Mouse (Mus musculus) neural tube, embryonic 13.5 days (tissue): Measurements from ENCODE around the gene Fxyd2. TPM values are rescaled to one million over a fixed set of nuclear protein-coding genes. Genes with fewer than 3 reads are reported as not detected.

Experiments used
- ATAC-seq: fragments of 200-750 bp; cut with Nextera tagmentation; 2 replicates; pipeline ENCODE4 v1.8.0; 2017; ENCODE audit warnings: low read depth, mild to moderate bottlenecking, moderate TSS enrichment, moderate library complexity
- H3K27ac ChIP-seq: fragments of 300-500 bp; sonication (generic); replicated peaks from 2 replicates; pipeline ENCODE4 v1.5.1; 2015; ENCODE audit warnings: moderate library complexity, mild to moderate bottlenecking, inconsistent platforms
- H3K27me3 ChIP-seq: fragments of 300-500 bp; sonication (generic); 2 replicates; pipeline ENCODE4 v1.6.1; 2015; ENCODE audit warnings: mild to moderate bottlenecking, inconsistent platforms
- H3K36me3 ChIP-seq: fragments of 300-500 bp; sonication (generic); 2 replicates; pipeline ENCODE4 v1.6.1; 2015; ENCODE audit warnings: mild to moderate bottlenecking, inconsistent platforms
- H3K4me1 ChIP-seq: fragments of 300-500 bp; sonication (generic); replicated peaks from 2 replicates; pipeline ENCODE4 v1.6.1; 2015; ENCODE audit warnings: inconsistent platforms
- H3K4me2 ChIP-seq: fragments of 300-500 bp; sonication (generic); 2 replicates; pipeline ENCODE4 v1.6.1; 2015; ENCODE audit warnings: inconsistent platforms, mild to moderate bottlenecking, moderate library complexity
- H3K4me3 ChIP-seq: fragments of 300-500 bp; sonication (generic); 2 replicates; pipeline ENCODE4 v1.5.1; 2015; ENCODE audit warnings: mild to moderate bottlenecking, inconsistent platforms
- H3K9ac ChIP-seq: fragments of 300-500 bp; sonication (generic); 2 replicates; pipeline ENCODE4 v1.6.1; 2015; ENCODE audit warnings: moderate library complexity, mild to moderate bottlenecking, inconsistent platforms
- H3K9me3 ChIP-seq: fragments of 300-500 bp; sonication (generic); 2 replicates; pipeline ENCODE4 v1.6.1; 2016; ENCODE audit warnings: inconsistent platforms
- WGBS: fragments of 180-500 bp; shearing (Covaris S2); methylation state at CpG from one replicate; pipeline ENCODE4 v1.1.7; 2015; 5-methylcytosine and 5-hydroxymethylcytosine counted together
- polyA plus RNA-seq: library from polyadenylated mRNA; unstranded; fragments of >200 nt; fragmentation: Nextera tagmentation; extraction: Ambion mirVana; gene quantifications from 2 replicates; pipeline ENCODE4 v1.2.1, GENCODE M21; 2015

Fxyd2 gene
- polyA plus RNA-seq: 5.4 and 5.9 TPM in 2 replicates

DNA sequence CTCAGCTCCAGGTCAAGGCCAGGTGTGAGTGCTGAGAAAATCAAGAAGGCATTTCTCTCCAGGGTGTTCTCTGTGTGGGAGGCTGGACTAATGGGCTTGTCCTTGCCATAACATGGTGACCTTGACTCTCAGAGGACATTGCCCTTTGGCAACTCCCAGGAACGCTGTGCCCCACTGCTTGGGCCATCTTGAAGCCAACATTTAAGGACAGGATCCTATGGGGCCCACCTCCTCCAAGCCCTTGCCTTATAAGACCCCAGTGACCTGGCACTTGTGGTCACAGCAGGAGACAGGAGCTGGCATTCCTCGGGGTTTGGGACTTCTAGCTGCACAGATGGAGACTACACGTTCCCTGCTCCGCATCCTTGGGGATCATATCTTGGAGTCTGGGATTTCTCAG, at the start of gene Fxyd2:
Gene Fxyd2 (plus strand): TSS at position 236 of the 400 bp plus-strand sequence.
- no peaks in the 10 kb centered on the region for H3K9me3 ChIP-seq
- WGBS: 77% methylated on average over 4 of the region's 4 CpGs
- H3K4me2 ChIP-seq: no peak within 1 kb of the TSS
- H3K4me1 ChIP-seq: no peaks in the 10 kb centered on the region
- no peak within 1 kb of the TSS for H3K9ac ChIP-seq
- no peak for ATAC-seq
- no peak within 1 kb of the TSS for H3K4me3 ChIP-seq
- peaks cover 17% of the 10 kb centered on the region for H3K36me3 ChIP-seq
- H3K27ac ChIP-seq: no peak within 1 kb of the TSS
- H3K27me3 ChIP-seq: peaks cover 9% of the 10 kb centered on the region; the same call in 1 of the 2 replicates

DNA sequence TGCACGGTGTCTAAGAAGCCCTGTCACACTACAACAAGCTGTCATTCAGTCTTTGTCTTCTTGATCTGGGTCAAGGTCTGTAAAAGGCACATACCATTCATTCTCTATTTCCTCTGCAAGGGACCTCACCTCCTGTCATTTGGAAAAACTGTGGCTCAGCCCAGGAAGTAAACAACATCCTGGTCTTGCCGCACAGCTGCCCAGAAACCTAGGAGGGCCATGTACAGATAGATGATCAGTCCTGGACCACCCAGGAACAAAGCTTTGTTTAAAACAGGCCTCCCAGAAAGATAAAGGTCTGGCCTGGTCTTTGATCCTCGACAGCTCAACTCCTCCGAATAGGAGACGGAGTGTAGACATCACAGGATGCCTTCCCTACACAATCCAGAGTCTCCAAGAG, 49.6 kb upstream of the Fxyd2 start:
- Histone ChIP-seq H3K9ac (no peak overlapping the region), H3K4me2 (no peak overlapping the region), H3K4me3 (no peak overlapping the region), H3K9me3 (no peaks in the 10 kb centered on the region), H3K36me3 (no peaks in the 10 kb centered on the region), H3K27me3 (no peaks in the 10 kb centered on the region), H3K27ac (no peak overlapping the region), H3K4me1 (no peaks in the 10 kb centered on the region; the same call in 1 of the 2 replicates)
- ATAC-seq: no peak
- 27% methylated on average over 5 of the region's 5 CpGs for WGBS

GRCm38 (mm10) chr9:45355192-45355591, 44.3 kb upstream of the Fxyd2 start:
- H3K4me3 ChIP-seq: no peak overlapping the region
- 85% methylated on average over 2 of the region's 2 CpGs for WGBS
- H3K36me3 ChIP-seq: no peaks in the 10 kb centered on the region
- H3K4me2 ChIP-seq: no peak overlapping the region
- no peak overlapping the region for H3K27ac ChIP-seq
- no peaks in the 10 kb centered on the region for H3K9me3 ChIP-seq
- peaks cover 10% of the 10 kb centered on the region for H3K4me1 ChIP-seq
- no peaks in the 10 kb centered on the region for H3K27me3 ChIP-seq
- no peak overlapping the region for H3K9ac ChIP-seq
- ATAC-seq: no peak

DNA sequence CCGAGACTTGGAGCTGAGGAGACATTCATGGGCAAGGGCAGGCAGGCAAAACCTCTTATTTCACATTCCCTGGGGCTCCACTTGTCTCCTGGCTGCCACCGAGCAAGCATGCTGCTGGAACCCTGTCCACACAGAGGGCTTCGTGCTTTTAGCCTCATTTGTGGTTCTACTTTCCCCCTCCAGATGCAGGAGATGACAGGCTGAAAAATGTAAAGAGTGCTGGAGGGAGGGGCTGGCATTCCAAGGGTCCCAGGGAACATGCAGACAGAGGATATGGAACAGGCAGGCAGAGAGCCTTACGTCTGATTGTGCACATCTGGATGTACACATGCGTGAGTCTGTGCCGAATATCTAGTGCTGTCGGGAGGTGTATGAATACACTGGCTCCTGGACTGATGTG, 41.1 kb upstream of the Fxyd2 start:
- H3K27ac ChIP-seq: no peak overlapping the region
- 67% methylated on average over 7 of the region's 7 CpGs for WGBS
- H3K9me3 ChIP-seq: no peaks in the 10 kb centered on the region
- H3K36me3 ChIP-seq: no peaks in the 10 kb centered on the region
- ATAC-seq: no peak
- H3K27me3 ChIP-seq: no peaks in the 10 kb centered on the region
- no peak overlapping the region for H3K4me3 ChIP-seq
- no peak overlapping the region for H3K9ac ChIP-seq
- peaks cover 14% of the 10 kb centered on the region for H3K4me1 ChIP-seq
- H3K4me2 ChIP-seq: no peak overlapping the region

GRCm38 (mm10) chr9:45362051-45362461, 37.4 kb upstream of the Fxyd2 start:
- Histone ChIP-seq H3K27me3 (no peaks in the 10 kb centered on the region), H3K4me3 (no peak overlapping the region), H3K36me3 (no peaks in the 10 kb centered on the region), H3K27ac (no peak overlapping the region), H3K4me1 (peaks cover 14% of the 10 kb centered on the region), H3K4me2 (no peak overlapping the region), H3K9ac (no peak overlapping the region), H3K9me3 (no peaks in the 10 kb centered on the region)
- WGBS: 56% methylated on average over 2 of the region's 2 CpGs
- ATAC-seq: no peak

GRCm38 (mm10) chr9:45363639-45364214, 35.7 kb upstream of the Fxyd2 start:
- no peak for ATAC-seq
- Histone ChIP-seq H3K4me3 (no peak overlapping the region), H3K27me3 (no peaks in the 10 kb centered on the region), H3K4me2 (no peak overlapping the region), H3K36me3 (no peaks in the 10 kb centered on the region), H3K4me1 (peaks cover 8% of the 10 kb centered on the region; the same call in 1 of the 2 replicates), H3K9me3 (no peaks in the 10 kb centered on the region), H3K27ac (no peak overlapping the region), H3K9ac (no peak overlapping the region)
- 56% methylated on average over 7 of the region's 7 CpGs for WGBS

DNA sequence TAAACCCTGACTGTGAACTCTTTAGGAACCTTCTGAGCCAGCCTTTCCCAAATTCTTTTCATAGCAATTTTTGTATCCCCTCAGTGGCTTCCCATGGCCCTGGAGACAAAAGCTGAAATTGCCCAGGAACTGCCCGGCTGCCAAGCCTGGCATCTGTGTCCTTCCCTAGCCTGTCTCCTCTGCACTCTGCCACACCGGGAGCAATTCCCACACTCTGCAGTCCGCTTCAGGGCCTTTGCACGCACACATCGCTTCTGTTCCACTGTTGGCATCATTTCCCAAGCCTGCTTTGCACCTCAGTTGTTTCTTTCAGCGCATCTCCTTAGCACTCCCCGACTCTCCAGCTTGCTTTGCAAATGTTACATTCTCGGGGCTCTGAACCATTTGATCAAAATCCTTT, 31.8 kb upstream of the Fxyd2 start:
- Histone ChIP-seq H3K4me2 (no peak overlapping the region), H3K9ac (no peak overlapping the region), H3K4me1 (peaks cover 29% of the 10 kb centered on the region), H3K36me3 (no peaks in the 10 kb centered on the region), H3K27me3 (no peaks in the 10 kb centered on the region), H3K9me3 (no peaks in the 10 kb centered on the region), H3K27ac (no peak overlapping the region), H3K4me3 (no peak overlapping the region)
- 81% methylated on average over 8 of the region's 8 CpGs for WGBS
- no peak for ATAC-seq

DNA sequence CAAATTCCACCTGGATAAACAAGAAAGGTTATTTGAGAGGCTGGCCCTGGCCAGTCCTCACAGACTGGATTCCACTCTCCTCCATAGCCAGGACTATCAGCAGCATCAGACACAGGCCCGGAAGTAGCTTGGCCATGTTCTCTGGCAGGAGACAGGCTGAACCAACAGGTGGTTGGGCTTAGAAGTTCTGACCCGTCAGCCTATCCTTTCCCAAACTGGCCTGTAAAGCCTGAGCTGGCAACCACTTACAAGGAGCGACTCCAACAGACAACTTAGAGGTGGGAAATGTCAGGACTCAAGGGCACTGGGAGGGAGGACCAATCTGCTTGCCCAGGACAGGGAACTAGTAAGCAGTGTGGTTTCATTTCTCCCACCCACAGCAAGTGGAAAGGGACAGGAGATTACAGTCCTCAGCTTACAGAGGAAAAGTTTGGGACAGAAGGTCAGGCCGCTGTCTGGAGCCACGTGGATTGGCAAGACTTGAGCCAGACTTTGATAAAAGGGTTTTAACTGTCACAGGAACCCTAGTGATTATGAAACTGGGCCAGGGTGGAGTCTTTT, 31.0 kb upstream of the Fxyd2 start:
- WGBS: 75% methylated on average over 5 of the region's 5 CpGs
- H3K9ac ChIP-seq: no peak overlapping the region
- no peak for ATAC-seq

GRCm38 (mm10) chr9:45370117-45370561, 29.3 kb upstream of the Fxyd2 start, which contains the start of gene Fxyd6:
Fxyd6 (plus strand) TSS chr9:45370185.
- no peaks in the 10 kb centered on the region for H3K27me3 ChIP-seq
- under 1% methylated on average over 28 of the region's 28 CpGs for WGBS
- H3K4me2 ChIP-seq: peak within 1 kb of the TSS; percentile 90
- H3K9me3 ChIP-seq: no peaks in the 10 kb centered on the region
- H3K9ac ChIP-seq: peak within 1 kb of the TSS; percentile 84
- H3K27ac ChIP-seq: peak within 1 kb of the TSS; percentile 80
- H3K4me3 ChIP-seq: peak within 1 kb of the TSS; percentile 72
- peak; percentile 70 for ATAC-seq
- H3K36me3 ChIP-seq: no peaks in the 10 kb centered on the region
- H3K4me1 ChIP-seq: peaks cover 36% of the 10 kb centered on the region

More for the DNA sequence above, 31.0 kb upstream of the Fxyd2 start:
- Histone ChIP-seq H3K4me2 (no peak overlapping the region), H3K36me3 (no peaks in the 10 kb centered on the region), H3K4me3 (no peak overlapping the region), H3K9me3 (no peaks in the 10 kb centered on the region), H3K4me1 (peaks cover 33% of the 10 kb centered on the region), H3K27me3 (no peaks in the 10 kb centered on the region), H3K27ac (no peak overlapping the region)

GRCm38 (mm10) chr9:45370616-45371336, 28.7 kb upstream of the Fxyd2 start:
- H3K4me2 ChIP-seq: peak overlapping the region; percentile 90
- H3K36me3 ChIP-seq: no peaks in the 10 kb centered on the region
- peak overlapping the region; percentile 84 for H3K9ac ChIP-seq
- H3K4me3 ChIP-seq: peak overlapping the region; percentile 72
- H3K27ac ChIP-seq: peak overlapping the region; percentile 80
- H3K4me1 ChIP-seq: peaks cover 36% of the 10 kb centered on the region
- H3K27me3 ChIP-seq: no peaks in the 10 kb centered on the region
- WGBS: 3% methylated on average over 25 of the region's 25 CpGs
- ATAC-seq: peak; percentile 40
- no peaks in the 10 kb centered on the region for H3K9me3 ChIP-seq

DNA sequence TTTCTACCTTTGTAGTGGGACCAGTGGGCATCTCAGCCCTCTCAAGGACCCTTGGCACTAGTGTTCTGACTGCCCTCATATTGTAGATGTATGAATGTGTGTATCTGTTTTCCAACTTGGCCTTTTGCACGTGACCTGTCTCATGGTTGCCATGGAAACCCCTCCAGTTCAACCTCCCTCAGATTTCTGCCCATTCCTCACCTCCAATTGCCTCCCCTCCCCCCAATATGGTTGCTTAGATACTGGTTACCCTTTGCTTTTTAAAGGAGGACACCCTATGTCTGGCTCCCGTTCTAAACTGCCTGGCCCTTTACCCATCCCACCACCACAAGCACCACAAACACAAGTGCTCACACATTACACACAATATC, 28.1 kb upstream of the Fxyd2 start:
- H3K9ac ChIP-seq: peak overlapping the region; percentile 84
- no peaks in the 10 kb centered on the region for H3K9me3 ChIP-seq
- no peaks in the 10 kb centered on the region for H3K27me3 ChIP-seq
- H3K4me2 ChIP-seq: peak overlapping the region; percentile 90
- 6% methylated on average over 2 of the region's 2 CpGs for WGBS
- peak; percentile 37 for ATAC-seq
- H3K4me3 ChIP-seq: peak overlapping the region; percentile 72
- peaks cover 38% of the 10 kb centered on the region for H3K4me1 ChIP-seq
- peak overlapping the region; percentile 80 for H3K27ac ChIP-seq
- no peaks in the 10 kb centered on the region for H3K36me3 ChIP-seq

DNA sequence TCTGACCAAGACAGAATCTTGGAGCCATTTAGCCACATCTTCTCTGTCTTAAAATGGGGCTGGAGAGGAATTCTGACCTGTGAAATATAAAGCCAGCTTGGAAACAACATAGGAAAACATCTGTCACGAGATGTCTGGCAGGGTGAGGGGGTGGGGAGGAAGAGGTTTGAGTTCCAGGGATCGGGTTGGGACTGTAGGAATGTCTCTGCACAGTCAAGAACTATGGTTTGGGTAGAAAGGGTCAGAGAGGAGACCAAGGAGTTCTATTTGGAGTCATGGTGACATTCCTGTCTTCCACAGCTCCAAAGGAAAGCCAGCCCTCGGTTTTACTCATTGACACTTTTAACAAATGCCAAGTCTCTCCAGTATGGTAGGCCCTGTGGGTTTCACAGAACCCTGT, 25.6 kb upstream of the Fxyd2 start:
- no peaks in the 10 kb centered on the region; the same call in 1 of the 2 replicates for H3K36me3 ChIP-seq
- H3K27me3 ChIP-seq: no peaks in the 10 kb centered on the region
- no peak overlapping the region for H3K4me2 ChIP-seq
- H3K9ac ChIP-seq: no peak overlapping the region
- H3K4me3 ChIP-seq: no peak overlapping the region
- H3K27ac ChIP-seq: no peak overlapping the region
- H3K9me3 ChIP-seq: no peaks in the 10 kb centered on the region
- 86% methylated on average over 3 of the region's 3 CpGs for WGBS
- peaks cover 50% of the 10 kb centered on the region for H3K4me1 ChIP-seq
- no peak for ATAC-seq
